Mouse (Mus musculus) thymus, postnatal 10 days (tissue): ENCODE data around the gene Slc17a9.
A peak's percentile ranks its signal among the peaks of the same experiment; 100 is the strongest.

Experiments
- DNase-seq, 2 experiments: peaks; one replicate each; pipeline ENCODE4 v3.0.0; 2021; ENCODE audit warnings: low spot score in 2 of 2

Slc17a9 gene

DNA sequence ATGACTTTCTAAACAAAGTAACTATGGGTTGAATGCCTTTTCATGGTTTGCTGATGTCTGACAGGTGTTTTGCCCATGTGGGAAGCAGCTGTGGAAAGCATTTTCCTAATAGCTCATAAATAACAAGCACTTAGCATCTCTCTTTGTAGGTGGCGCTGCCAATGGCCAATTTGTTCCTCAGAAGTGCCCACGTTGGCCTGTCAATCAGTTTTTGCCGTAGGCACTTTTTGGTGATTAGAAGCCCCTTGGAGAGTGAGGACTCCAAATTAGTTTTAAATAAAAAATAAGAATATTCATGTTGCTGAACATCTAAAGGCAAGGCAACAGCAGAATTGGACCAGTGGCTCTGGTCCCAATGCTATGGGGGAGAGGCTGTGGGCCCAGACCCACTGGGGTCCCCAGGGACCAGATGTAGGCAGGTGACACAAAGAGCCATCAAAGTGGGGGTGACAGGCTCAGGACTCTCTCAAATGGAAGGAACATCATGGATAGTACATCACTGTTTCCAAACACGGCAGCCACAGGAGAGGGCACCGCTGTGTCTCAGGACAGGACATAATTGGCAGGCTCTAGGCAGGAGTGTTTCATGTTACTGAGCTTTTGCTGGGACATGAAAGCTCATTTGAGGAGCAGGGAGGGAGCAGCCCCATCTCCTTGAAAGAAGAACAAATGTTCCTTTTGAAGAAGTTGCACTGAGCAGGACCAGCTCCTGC is 30.1 kb downstream of the Slc17a9 start:
- no peak for DNase-seq

DNA sequence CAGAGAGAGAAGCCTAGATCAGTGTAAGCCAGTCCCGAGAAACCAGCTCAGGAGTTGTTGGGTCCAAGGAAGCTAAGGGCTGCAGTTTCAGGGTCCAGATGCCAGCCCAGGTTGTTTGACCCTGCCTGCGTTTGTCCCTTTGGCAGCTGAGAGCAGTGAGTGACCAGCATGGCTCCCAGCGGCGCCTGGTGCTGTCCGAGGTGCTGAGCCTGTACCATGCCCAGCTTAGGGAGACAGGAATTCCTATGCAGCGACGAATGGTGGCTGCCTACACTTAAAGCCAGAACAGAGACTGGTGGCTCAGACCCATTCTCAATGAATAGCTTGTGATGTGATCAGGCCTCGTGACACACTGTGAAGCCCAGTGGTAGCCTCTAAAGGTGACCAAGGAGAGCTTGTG is 30.8 kb downstream of the Slc17a9 start:
- no peak for DNase-seq

DNA sequence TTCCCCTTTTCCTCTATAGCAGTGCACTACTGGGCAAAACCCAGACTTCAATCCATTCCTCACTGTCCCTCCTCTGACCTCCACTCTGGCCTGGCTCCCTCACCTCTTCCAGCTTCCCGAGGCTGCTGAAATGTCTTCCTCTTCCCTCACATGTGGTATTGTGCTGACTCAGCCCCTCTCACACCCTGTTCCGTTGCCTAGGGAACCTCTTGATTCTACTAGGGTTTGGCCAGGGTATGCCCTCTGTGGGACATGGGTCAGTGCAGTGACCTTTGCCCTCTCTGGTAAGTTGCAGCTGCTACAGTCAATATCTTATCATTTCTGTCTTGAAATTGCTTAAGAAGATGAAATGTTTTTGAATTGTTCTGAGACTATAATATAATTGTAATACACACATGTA is 31.7 kb downstream of the Slc17a9 start:
- DNase-seq, result no peak

DNA sequence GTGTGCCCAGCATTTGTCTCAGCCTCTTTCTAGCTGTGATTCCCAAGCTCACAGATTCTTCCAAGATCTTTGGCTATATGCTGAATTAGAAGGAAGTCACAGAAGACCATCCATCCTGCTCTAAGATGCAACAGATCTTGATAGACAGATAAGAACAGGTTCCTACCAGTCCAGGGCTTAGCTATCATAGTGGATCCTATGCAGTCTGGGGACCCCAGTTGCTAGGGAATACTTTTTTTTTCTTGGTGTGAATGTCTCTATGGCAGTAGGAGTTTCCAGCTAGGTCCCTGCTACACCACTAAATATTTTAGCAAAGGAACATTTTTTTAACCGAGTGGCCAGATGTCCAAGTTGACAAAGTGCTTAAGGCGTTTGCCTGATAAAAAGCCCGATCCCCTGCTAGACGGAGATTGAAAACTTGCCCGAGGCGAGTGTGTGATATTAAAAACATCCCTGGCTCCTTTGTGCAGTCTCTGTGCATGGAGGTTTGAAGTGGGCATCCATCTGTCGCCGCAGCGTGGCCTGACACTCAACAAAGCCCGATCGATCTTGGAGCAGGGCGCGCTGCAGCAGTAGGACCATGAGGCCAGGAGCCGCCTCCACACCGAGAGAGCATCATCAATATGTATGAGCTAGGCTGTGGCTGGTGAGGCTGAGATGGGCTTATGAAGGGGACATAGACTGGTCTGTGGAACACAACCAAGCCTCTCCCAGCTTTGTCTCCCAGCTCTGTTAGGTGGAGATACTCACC is 33.6 kb downstream of the Slc17a9 start:
- DNase-seq, result no peak

DNA sequence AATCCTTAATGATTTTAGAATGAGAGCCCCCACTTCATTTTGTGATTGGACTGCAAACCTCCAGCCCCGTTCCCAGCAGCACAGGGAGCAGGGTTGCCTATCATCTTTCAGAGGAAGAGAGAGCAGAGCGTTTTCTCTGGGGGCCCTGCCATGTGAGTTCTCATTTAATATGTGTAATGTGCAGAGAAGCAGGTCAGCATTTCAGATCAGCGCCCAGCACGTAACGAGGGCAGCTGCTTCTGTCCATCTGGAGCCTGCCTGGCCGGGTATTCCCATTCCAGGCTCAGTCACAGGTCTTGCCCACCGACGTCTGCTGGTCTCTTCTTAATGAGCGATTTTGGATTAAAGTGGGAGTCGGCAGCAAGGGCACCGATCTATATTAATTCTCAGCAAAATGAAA is 39.9 kb downstream of the Slc17a9 start:
- DNase-seq, result no peak

DNA sequence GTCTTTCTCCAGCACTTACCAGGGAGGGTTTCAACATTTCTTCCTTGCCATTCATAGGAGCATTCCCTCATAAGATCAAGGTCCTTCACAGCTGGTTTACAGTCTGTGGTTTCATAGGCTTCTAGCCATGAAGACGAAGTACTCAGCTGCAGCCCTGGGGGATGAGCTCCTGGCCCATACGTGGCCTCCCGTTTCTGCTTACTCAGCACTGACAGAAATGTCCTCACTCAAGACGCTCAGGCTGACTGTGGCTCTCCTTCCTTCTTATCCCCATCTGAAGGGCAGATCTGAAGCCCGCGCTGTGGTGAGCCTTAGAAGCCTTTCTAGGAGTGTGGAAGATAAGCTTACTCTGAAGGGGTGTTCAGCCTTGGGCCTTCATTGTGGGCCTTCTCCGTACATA is 40.6 kb downstream of the Slc17a9 start:
- DNase-seq, result no peak

DNA sequence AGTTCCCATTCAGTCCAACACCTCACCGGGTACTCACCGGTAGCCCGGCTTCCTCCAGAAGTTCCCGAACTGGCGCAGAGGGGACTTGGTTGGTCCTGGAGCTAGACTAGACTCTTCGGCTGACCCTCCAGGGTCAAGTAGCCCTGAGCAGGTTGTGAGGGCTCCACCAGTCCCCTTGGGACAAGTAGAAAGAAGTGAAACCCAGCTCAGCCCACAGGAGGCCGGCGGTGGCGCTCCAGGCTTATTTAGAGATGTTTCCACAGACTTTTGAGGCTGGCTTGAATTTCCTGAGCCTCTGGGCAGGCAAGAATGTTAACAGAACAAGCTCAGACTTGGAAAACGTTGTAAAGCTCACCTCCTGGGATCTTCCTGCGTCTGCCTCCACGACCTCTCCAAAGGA is 50.2 kb downstream of the Slc17a9 start:
- no peak for DNase-seq

DNA sequence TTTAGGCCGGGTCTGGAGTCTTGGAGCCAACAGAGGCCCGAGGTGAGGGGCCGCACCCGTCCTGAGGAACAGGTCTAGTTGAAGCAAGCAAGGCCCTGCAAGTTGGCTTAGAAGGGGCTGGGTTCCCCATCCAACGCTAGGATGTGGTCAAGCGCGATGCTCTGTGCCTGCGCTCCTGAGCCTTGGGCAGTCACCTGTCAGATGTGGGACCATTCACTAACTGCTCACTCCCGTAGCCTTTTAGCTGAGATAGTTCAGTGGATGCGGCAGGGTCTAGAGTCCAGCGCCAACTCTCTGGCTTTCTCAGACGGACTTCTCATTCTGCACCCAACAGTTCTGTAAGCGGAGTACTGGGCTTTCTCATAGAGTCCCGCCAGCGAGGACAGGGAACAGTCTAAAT is 50.6 kb downstream of the Slc17a9 start:
- DNase-seq, result no peak

DNA sequence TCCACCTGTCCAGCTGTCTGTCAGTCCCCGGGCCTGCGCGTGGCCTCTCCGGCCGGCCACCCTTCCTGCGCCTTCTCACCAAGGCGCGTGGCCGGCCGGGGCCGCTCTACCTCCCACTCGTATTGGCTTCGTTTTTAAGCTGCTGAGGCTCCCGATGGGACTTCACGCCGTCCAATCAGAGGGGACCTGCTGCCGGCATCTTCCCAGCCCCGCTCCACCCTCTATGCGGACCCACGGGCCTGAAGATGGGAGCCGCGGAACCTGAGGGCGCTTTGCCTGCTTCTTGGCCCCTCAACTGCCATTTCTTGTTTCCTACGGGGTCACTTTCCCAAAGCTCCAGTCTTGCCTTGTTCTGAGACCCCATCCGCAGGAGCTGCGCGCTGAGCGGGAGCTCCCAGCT is 51.7 kb downstream of the Slc17a9 start, which contains the start of gene Bhlhe23:
TSS of gene Bhlhe23 (minus strand) at position 108 of the 400 bp plus-strand sequence.
- DNase-seq, result no peak

DNA sequence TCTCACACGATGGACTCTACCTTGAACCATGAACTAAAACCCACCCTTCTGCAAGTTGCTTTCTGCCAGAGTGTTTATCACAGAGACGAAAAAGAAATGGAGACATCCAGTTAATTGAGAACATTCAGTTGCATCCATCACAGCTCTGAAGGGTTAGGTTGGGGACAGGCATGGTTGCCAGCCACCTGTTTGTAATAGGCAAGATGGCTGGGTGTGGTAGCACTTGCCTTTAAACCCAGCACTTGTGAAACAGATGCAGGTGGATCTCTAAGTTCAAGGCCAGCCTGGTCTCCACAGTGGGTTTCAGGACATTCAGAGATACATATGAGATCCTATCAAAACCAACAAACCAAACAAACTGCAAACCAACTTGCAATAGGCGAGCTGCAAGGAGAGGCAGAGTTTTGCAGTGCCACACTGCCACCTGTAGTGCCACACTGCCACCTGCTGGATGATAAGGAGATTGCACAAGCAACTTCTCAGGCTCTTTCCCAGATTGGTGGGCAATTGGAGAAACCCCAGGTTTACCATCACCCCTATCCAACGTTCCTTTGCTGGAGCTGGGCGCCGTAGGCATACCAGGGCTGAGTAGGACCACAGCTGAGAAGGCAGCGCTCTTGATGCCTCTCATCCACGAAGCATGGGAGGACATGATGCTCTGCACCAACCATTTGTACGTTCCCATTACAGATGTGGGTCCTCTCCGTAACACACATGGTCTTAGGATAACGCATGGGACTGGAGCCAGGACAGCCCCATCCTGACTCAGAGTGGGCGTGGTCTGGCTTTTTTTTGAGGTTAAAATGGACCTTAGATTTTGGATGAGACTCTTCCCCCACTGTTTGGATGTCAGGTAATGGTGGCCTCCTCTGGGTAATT is 54.4 kb downstream of the Slc17a9 start:
- DNase-seq, result peak; percentile 3 to 62

DNA sequence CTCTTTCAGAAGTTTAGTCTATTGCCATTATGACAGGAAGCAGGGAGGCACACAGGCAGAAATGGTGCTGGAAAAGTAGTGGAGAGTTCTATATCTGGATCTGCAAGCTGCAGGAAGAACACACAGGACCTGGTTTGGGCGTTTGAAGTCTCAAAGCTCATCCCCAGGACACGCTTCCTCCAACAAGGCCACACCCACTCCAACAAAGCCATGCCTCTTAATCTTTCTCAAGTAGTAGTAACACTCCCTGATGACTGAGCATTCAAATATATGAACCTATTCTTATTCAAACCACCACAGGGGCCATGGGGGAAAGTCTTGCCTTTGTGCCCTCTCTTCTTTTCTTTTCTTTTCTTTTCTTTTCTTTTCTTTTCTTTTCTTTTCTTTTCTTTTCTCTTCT is 55.2 kb downstream of the Slc17a9 start:
- DNase-seq, result no peak

DNA sequence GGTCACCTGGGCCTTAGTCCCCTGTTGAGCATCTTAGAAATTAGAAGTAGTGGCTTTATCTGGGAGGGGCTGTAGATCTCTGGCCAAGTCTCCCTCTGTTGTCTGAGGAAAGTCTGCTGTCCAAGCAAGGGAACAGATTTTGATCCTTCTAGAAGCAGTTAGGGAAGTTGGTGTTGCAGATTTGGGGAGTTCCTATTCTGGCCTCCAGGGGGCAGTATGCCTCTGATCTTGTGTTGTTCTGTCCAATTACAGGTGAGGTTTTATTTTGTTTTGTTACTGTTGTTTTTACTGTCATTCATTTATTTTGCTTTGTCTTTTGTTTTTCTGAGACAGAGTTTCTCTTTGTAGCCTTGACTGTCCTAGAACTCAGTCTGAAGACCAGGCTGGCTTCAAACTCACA is 61.7 kb downstream of the Slc17a9 start:
- DNase-seq, result peak in 1 of 2 experiments; percentile 43

DNA sequence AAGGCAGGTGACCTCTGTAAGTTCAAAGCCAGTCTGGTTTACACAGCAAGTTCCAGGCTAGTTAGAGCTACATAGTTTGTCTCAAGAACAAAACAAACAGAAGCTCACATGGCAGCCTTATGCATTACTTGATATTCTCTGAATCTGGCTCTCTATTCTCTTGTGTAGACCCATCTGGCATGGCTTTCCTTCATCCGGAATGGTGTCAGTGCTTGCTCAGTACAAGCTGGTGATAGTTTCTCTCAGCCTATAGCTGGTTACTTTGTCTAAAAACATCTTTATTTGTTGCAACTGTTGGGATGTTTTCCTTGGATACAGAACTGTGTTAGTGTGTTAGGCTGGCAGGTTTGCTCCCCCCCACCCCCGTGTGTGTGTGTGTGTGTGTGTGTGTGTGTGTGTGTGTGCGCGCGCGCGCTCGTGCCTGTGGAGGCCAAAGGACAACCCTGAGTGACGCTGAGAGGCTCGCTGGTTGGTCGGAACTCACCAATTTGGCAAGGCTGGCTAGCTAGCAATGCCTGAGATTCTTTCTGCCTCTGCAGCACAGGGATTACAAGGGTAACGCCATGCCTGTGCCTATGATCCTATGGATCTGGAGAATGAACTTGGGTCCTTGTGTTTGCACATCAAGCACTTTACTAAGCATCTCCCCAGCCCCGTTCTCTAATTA is 62.6 kb downstream of the Slc17a9 start:
- DNase-seq, result no peak

DNA sequence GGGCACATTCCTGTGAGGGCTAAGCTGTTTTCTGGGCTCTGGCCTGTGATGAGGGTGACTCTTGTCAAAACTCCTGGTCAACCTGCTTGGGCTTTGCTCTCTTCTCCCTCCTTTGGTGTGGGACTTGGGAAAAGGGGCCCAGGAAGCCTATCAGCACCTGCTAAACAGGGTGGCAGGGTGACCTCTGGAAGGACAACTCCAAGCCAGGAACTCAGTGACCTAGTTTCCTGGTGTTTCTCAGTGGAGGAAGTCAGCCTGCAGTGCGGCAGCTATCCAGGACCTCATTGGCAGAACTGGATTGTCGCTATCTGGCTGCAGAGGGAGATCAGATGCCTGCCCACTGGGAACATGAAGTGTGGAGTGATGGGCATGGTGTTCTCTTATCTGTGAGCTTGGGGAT is 63.3 kb downstream of the Slc17a9 start:
- no peak for DNase-seq

DNA sequence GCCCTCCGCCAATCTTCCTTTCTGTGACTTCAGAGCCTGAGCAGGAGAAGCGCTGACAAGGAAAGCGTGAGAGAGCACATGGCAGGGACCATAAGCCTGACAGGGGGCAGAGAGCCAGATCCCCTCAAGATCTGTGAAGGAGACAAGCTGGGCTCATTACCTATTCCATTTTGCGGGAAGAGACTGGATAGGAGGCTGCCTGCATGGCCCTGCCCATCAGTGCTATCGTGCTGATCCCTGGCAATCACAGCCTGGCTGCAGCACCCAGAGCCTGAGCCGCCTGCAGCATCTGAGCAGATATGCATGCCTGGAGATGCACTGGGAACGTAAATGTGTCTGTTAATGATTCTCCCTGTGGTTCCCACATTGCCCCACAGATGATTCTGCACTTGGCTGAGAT is 63.8 kb downstream of the Slc17a9 start:
- DNase-seq, result no peak

DNA sequence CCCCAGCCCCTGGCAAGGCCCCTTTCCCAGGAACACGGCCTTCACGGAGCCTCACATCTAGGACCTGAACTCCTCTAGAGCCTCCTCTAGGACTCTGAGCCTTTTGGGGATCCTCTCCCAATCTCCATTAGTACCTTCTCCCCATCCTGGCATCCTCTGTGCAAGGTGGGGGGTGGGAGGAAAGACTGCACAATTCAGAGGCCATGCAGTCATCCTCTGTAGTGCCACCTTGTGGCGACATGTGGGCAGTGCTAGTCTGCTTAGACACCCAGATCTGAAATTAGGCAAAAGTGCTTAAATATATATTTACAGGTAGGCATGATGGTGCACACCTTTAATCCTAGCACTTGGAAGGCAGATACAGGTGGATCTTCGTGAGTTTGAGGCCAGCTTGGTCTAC is 66.6 kb downstream of the Slc17a9 start:
- peak in 1 of 2 experiments; percentile 50 for DNase-seq
